Mouse (Mus musculus): ENCODE results near the gene Gm28374.

Gm28374 gene

DNA sequence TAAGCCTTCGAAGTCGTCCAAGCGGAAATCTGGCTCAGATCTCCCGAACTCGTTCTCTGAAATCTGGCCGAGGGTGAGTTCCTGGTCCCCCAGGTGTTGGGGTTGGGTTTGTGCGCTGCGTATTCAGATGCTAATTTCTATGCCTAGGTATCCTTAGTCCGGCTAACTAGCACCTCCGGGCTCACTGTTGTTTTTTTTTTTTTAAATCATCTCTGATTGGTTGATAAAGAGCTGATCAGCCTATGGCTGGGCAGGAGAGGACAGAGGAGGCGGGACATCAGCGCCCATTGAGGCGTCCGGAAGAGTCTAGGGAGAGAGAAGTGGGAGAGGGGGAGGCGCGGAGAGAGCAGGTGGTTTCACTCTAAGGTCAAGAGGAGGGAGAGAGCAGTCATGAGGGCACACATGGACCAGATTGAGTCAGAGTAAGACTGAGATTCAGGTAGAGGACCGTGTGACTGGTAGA is 3.4 kb upstream of the Gm28374 start:
- peak; percentile 83 for DNase-seq (ENCODE audit: low read depth, low spot score)

DNA sequence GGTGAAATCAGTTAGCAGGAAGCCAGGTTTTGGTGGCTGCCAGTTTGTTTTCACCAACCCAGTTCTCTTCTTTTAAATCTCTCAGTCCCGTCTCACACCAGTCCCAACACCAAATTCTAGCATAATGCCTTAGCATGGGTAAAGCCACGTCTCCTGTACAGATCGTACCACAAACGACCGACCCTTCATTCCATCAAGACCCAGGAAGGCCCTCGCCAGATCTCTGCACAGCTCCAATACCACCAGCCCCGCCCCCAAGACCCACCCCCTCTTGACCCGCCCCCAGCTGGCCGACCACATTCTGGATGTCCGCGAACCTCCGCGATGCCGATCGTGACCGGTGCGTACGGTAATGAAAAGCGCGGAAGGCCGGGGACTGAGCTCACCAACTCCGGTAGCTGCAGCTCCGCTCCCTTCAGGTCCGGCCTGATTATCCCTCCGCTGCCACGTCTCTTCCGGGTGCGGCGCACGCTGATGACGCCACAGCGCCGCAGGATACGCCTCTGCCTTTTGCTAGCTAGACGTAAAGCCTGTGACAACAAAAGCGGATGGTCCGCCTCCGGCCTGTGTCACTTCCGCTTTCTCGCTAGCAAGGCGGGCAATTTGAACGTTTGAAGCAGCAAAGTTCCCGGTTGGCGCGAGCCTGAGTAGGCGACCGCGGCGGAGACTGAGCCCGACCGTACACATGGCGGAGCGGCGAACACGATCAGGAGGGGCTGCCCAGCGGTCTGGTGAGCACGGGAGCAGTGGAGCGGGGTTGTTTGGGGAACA is 2.6 kb upstream of the Gm28374 start, which contains the start of the genes Zfpl1 and Cdca5:
Gene Zfpl1, minus strand, starts transcription at position 479 of the 771 bp plus-strand sequence.
Gene Cdca5, plus strand, starts transcription at position 506 of the 771 bp plus-strand sequence.
- peak; percentile 99 for DNase-seq (ENCODE audit: low read depth, low spot score)

DNA sequence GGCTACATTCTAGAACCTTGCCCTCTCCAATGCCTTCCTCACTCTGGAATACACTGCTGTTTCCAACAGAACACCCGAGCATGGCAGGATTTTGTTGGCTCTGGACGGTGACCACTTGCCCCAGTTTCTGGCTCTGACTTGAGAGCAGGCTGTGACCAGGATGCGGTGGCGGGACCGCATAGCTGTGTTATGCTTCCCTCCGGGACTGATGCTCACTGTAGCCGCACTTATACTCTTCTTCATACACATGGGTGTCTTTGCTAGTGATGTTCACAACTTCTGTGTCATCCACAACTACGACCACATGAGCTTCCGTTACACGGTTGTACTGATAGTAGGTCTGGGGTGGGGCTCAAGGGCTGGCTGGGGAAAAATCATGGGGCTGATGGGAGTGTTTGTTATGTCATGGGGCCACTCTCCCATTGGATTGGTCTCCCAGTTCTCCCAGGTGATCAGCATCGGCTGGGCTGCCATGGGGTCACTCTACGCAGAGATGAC is 2.0 kb downstream of the Gm28374 start, which contains the start of gene Tmem262:
Gene Tmem262, plus strand, starts transcription at position 51 of the 498 bp plus-strand sequence.
- DNase-seq (ENCODE audit: low read depth, low spot score), result no peak

- peak; percentile 94 for DNase-seq (ENCODE audit: low read depth, low spot score)
Measured at GRCm38 (mm10) chr19:6076564-6077393, 5.3 kb downstream of the Gm28374 start, which contains the start of gene Vps51. TSS of gene Vps51 (minus strand) at chr19:6077231.

DNA sequence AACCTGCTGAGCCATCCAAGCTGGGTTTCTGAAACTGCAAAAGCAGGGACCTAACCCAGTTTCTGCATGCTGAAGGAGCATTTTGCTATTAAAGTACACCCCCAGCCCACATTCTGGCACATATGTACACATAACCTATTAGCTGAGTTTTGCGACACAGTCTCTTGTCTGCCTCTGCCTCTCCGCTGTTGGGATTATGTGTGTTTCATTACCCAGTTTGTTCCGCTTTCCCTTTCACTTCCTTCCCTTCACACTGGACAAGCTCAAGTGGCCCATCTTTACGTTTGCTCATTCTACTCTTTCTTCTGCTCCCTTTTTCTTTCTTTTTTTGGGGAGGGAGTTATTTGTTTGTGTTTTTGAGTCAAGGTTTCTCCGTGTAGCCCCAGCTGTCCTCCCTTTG is 8.2 kb downstream of the Gm28374 start:
- no peak for DNase-seq (ENCODE audit: low read depth, low spot score)

GRCm38 (mm10) chr19:6071261-6071660 is 10.8 kb downstream of the Gm28374 start:
- DNase-seq (ENCODE audit: low read depth, low spot score), result peak; percentile 33

GRCm38 (mm10) chr19:6070571-6071250 is 11.3 kb downstream of the Gm28374 start:
- peak; percentile 61 for DNase-seq (ENCODE audit: low read depth, low spot score)

DNA sequence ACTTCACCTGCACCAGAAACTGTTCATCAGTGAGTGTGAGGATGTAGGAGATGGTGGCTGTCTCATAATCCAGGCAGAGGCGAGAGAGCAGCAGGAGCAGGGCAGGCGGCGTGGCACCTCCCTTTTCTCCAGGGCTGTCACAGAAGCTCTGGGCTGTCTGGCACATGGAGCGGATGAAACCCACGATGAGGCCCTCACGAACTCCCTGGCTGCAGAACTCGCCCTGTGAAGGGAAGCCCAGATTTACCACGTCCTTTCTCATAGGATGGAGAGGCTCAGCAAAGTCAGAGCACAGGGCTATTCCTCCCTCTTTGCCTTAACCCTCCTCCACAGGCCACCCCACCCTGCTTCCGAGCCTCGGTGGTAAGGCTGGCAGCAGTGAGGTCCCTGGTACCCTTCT is 12.2 kb downstream of the Gm28374 start:
- no peak for DNase-seq (ENCODE audit: low read depth, low spot score)

GRCm38 (mm10) chr19:6068951-6069350 is 13.1 kb downstream of the Gm28374 start:
- DNase-seq (ENCODE audit: low read depth, low spot score), result no peak

DNA sequence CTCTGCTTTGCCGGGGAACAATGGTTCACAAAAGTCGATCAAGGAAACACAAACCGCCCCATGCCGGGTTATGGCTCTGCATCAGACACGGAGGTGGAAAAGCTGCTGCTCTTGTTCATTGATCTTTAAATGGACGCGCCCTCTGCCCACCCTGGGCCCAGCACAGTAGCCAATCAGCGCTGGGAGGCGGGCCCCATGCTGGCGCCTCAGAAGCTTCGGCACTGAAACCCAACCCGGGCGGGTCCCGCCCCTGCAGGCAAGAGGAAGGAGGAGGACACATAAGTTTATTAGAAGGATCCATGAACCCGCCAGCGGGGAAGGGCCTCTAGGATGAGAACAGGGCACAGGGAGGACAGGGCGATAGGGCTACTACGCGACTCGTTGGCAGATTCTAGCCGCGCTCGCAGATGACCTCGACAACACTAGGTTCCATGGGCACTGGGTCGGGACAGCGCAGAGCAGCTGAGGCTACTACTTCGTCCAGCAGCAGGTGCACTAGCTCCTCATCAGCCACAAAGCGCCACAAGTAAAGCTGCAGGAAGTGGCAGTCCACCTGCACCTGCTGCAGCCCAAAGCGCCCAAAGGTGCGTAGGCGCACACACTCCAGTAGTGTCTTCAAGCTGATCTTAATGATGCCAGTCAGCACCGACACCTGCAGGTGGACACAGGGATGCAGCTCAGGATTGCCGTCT is 14.2 kb downstream of the Gm28374 start, which contains the start of gene Tm7sf2:
Gene Tm7sf2, minus strand, starts transcription at position 650 of the 692 bp plus-strand sequence.
- peak; percentile 91 for DNase-seq (ENCODE audit: low read depth, low spot score)

- DNase-seq (ENCODE audit: low read depth, low spot score), result peak; percentile 93
Measured at GRCm38 (mm10) chr19:6067011-6067723, 14.9 kb downstream of the Gm28374 start.

DNA sequence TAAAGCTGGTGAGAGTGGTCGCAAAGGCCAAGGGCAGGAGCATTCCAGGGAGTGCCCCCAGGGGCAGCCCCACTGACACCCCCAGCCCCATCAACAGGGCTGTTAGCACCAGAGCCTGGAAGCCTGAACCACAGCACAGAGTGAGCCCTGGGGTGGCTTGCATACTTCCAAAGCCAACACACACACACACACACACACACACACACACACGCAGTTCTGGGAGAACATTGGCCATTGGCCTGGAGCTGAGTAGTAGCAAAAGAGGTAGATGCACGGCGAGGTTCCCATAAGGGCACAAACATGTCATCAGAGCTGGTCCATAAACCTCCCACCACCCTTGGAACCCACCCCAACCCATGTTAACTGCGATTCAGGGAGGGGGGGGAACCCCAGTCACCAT is 15.5 kb downstream of the Gm28374 start:
- DNase-seq (ENCODE audit: low read depth, low spot score), result no peak

GRCm38 (mm10) chr19:6063081-6063480 is 19.0 kb downstream of the Gm28374 start:
- DNase-seq (ENCODE audit: low read depth, low spot score), result no peak

- DNase-seq (ENCODE audit: low read depth, low spot score), result no peak
Measured at GRCm38 (mm10) chr19:6062418-6062817, 19.6 kb downstream of the Gm28374 start.

DNA sequence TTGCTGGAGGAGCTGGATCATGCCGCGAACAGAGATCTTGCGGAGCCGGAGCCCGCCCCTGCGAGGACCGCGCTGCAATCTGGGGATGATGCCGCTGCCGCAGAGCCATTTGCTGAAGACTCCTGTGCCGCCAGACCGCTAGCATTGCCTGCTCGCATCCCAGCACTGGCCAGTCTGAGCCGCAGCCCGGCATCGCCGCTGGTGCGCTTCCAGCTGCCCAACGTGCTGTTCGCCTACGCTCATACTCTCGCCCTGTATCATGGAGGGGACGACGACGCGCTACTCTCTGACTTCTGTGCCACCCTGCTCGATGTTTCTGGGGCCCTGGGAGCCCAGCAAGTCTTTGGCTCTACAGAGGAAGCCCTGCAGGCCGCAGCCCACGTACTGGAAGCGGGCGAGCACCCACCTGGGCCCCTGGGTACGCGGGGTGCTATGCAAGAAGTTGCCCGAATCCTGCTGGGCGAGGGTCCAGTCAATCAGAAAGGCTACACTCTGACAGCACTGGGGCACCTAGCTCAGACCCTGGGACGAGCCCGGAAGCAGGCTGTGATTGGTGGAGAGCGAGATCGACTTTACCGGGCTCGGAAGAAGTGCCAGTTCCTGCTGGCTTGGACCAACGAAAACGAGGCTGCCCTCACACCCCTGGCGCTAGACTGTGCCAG is 20.3 kb downstream of the Gm28374 start:
- DNase-seq (ENCODE audit: low read depth, low spot score), result peak; percentile 75

GRCm38 (mm10) chr19:6061021-6061533 is 21.0 kb downstream of the Gm28374 start, which contains the start of gene Znhit2:
TSS of gene Znhit2 (plus strand) at chr19:6061192.
- peak; percentile 96 for DNase-seq (ENCODE audit: low read depth, low spot score)

GRCm38 (mm10) chr19:6058966-6059365 is 23.1 kb downstream of the Gm28374 start:
- DNase-seq (ENCODE audit: low read depth, low spot score), result no peak

DNA sequence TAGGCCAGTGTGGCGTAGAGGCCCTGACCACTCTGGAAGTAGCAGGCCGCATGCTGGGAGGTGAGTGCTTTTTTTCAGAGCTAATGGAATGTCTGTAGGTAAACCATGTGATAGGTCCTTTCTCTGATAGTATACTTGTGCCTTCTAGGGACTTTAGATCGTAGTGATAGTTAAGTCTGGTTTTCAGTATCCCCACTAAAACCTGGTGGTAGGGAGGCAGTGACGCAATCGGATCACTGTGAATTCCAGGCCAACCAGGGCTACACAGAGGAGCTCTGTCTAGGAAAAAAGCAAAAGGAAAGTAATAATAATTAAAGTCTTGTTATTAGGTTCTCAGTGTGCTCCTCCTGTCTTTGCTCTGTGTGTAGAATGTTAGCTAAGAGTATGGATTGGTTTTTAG is 23.5 kb downstream of the Gm28374 start:
- DNase-seq (ENCODE audit: low read depth, low spot score), result no peak

Measured in CD4-positive, CD25-positive, alpha-beta regulatory T cell, adult 2 months (primary cell).